14 mouse cellular contexts compared by ENCODE assay signal in the genomic region with DNA sequence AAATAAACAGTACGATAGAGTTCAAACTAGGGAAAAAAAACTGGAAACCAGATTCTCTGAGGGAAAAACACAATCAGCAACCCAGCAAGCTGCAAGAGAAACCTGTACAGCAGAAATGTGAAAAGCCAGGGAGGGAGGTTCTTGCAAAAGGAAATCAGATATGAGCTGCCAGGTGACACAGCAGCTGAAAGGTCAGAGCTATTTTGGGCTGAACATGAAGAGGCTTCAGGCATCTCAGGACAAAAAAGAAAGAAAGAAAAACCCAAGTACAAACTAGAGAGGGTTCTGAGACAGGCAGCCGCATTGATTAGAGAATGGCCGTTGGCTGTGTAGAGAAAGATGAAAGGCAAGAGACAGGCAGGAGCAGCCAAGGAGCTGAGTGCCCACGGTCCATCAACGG.
DNase-seq lines count a peak whose midpoint lies in the region; ATAC-seq lines count a peak whose summit lies in the region.
"Had no signal": no experiment of that assay in that cellular context is flagged by ENCODE, and none has a peak within 500 bp of the region (broad histone marks: within the 10 kb centered on the region; RNA-seq: fewer than 3 reads in every experiment).

No protein-coding gene starts in this region.

- no peak overlapping the region for H3K4me3 ChIP-seq in heart, embryonic 15.5 days
- no peak overlapping the region for H3K4me3 ChIP-seq in embryonic facial prominence, embryonic 14.5 days (ENCODE audit: low read depth, low read length)
- no peak overlapping the region for H3K4me3 ChIP-seq in hindbrain, embryonic 11.5 days (ENCODE audit: low read depth, low read length)
- H3K4me3 ChIP-seq: embryonic facial prominence, embryonic 15.5 days; hindbrain, embryonic 12.5 days; neural tube, embryonic 15.5 days had no signal

- intact Hi-C loops in heart, postnatal 14 days (cut with DNase I) = no loop called here

- WGBS in heart, embryonic 15.5 days = 32% methylated on average over 5 of the region's 5 CpGs
- WGBS in embryonic facial prominence, embryonic 14.5 days = 43% methylated on average over 5 of the region's 5 CpGs
- 70% methylated on average over 5 of the region's 5 CpGs for WGBS in hindbrain, embryonic 11.5 days

- peak; percentile 58 for DNase-seq in gastrocnemius, adult 18-20 months (ENCODE audit: low spot score)
- no peak for DNase-seq in gastrocnemius, postnatal 4 days (ENCODE audit: low spot score in 2 of 2)
- DNase-seq in heart, postnatal 14 days = no peak
- peak; percentile 57 for DNase-seq in brain, adult 2 months (ENCODE audit: low read depth, low spot score)
- DNase-seq in embryonic facial prominence, embryonic 14.5 days (ENCODE audit: low spot score) = peak; percentile 46
- DNase-seq in hindbrain, embryonic 11.5 days (ENCODE audit: low spot score) = no peak
- DNase-seq: cerebellum, postnatal 10 days; right cerebral cortex, postnatal 4 days; thymus, adult 18-20 months had no signal

- no peaks in the 10 kb centered on the region for H3K9me3 ChIP-seq in heart, embryonic 15.5 days (replicated peaks)
- no peaks in the 10 kb centered on the region for H3K9me3 ChIP-seq in embryonic facial prominence, embryonic 14.5 days (ENCODE audit: control insufficient read depth, low read length)
- H3K9me3 ChIP-seq in hindbrain, embryonic 11.5 days (ENCODE audit: control insufficient read depth, low read length) = no peaks in the 10 kb centered on the region
- H3K9me3 ChIP-seq: embryonic facial prominence, embryonic 15.5 days; hindbrain, embryonic 12.5 days; neural tube, embryonic 15.5 days had no signal

- ATAC-seq in heart, embryonic 15.5 days (replicated peaks; ENCODE audit: insufficient number of reproducible peaks, insufficient read depth, low FRiP score, low read depth) = no peak
- ATAC-seq in embryonic facial prominence, embryonic 14.5 days (ENCODE audit: low read depth) = no peak
- no peak for ATAC-seq in hindbrain, embryonic 11.5 days (ENCODE audit: low FRiP score)

- H3K27ac ChIP-seq in heart, embryonic 15.5 days = no peak overlapping the region
- H3K27ac ChIP-seq in embryonic facial prominence, embryonic 14.5 days (replicated peaks; ENCODE audit: low read depth, low read length) = no peak overlapping the region
- no peak overlapping the region for H3K27ac ChIP-seq in hindbrain, embryonic 11.5 days (ENCODE audit: low read depth, low read length)
- H3K27ac ChIP-seq: embryonic facial prominence, embryonic 15.5 days; hindbrain, embryonic 12.5 days; neural tube, embryonic 15.5 days had no signal

- peaks cover 3% of the 10 kb centered on the region for H3K4me1 ChIP-seq in heart, embryonic 15.5 days (replicated peaks)
- no peaks in the 10 kb centered on the region; the same call in 1 of the 2 replicates for H3K4me1 ChIP-seq in embryonic facial prominence, embryonic 14.5 days (ENCODE audit: control insufficient read depth, insufficient read depth, low read length)
- H3K4me1 ChIP-seq in hindbrain, embryonic 11.5 days (replicated peaks; ENCODE audit: control insufficient read depth, insufficient read depth, low read length) = no peaks in the 10 kb centered on the region
- H3K4me1 ChIP-seq: embryonic facial prominence, embryonic 15.5 days; hindbrain, embryonic 12.5 days had no signal

- no peaks in the 10 kb centered on the region for H3K27me3 ChIP-seq in heart, embryonic 15.5 days
- H3K27me3 ChIP-seq in embryonic facial prominence, embryonic 14.5 days (replicated peaks; ENCODE audit: control insufficient read depth, insufficient read depth, low read length) = no peaks in the 10 kb centered on the region
- no peaks in the 10 kb centered on the region for H3K27me3 ChIP-seq in hindbrain, embryonic 11.5 days (ENCODE audit: control insufficient read depth, insufficient read depth, low read length)
- H3K27me3 ChIP-seq: embryonic facial prominence, embryonic 15.5 days; hindbrain, embryonic 12.5 days; neural tube, embryonic 15.5 days had no signal

- H3K4me2 ChIP-seq in heart, embryonic 15.5 days = peak overlapping the region; percentile 19; the same call in 1 of the 2 replicates
- H3K4me2 ChIP-seq in embryonic facial prominence, embryonic 14.5 days (ENCODE audit: low read depth, low read length) = no peak overlapping the region
- H3K4me2 ChIP-seq in hindbrain, embryonic 11.5 days (replicated peaks; ENCODE audit: low read depth, low read length) = no peak overlapping the region
- H3K4me2 ChIP-seq: embryonic facial prominence, embryonic 15.5 days; hindbrain, embryonic 12.5 days; liver, embryonic 11.5 days; neural tube, embryonic 15.5 days had no signal

- H3K36me3 ChIP-seq in heart, embryonic 15.5 days = no peaks in the 10 kb centered on the region
- H3K36me3 ChIP-seq in embryonic facial prominence, embryonic 14.5 days (ENCODE audit: control insufficient read depth, insufficient read depth, low read length) = no peaks in the 10 kb centered on the region
- H3K36me3 ChIP-seq in hindbrain, embryonic 11.5 days (ENCODE audit: control insufficient read depth, insufficient read depth, low read length) = no peaks in the 10 kb centered on the region
- H3K36me3 ChIP-seq: embryonic facial prominence, embryonic 15.5 days; hindbrain, embryonic 12.5 days; neural tube, embryonic 15.5 days had no signal

- H3K9ac ChIP-seq in heart, embryonic 15.5 days = no peak overlapping the region
- no peak overlapping the region for H3K9ac ChIP-seq in embryonic facial prominence, embryonic 14.5 days (ENCODE audit: low read depth, low read length)
- no peak overlapping the region for H3K9ac ChIP-seq in hindbrain, embryonic 11.5 days (ENCODE audit: low read depth, low read length)
- H3K9ac ChIP-seq: embryonic facial prominence, embryonic 15.5 days; hindbrain, embryonic 12.5 days; neural tube, embryonic 15.5 days had no signal

Comparison
In these comparisons a context has a peak if more than half of its experiments do, and no peak if none do; other contexts are left out.
1. DNase-seq: peak in gastrocnemius, adult 18-20 months (single experiment), brain, adult 2 months (single experiment) and embryonic facial prominence, embryonic 14.5 days (single experiment); none in gastrocnemius, postnatal 4 days (0 of 2), heart, postnatal 14 days (0 of 2) and hindbrain, embryonic 11.5 days (single experiment).